Mouse (Mus musculus): ENCODE measurements at regions not wholly inside any gene's neighbourhood (a gene's known extent, or its start where the extent isn't known, plus 50 kb on each side); places are given as distances from the start of the nearest gene placed in this dataset.

DNA sequence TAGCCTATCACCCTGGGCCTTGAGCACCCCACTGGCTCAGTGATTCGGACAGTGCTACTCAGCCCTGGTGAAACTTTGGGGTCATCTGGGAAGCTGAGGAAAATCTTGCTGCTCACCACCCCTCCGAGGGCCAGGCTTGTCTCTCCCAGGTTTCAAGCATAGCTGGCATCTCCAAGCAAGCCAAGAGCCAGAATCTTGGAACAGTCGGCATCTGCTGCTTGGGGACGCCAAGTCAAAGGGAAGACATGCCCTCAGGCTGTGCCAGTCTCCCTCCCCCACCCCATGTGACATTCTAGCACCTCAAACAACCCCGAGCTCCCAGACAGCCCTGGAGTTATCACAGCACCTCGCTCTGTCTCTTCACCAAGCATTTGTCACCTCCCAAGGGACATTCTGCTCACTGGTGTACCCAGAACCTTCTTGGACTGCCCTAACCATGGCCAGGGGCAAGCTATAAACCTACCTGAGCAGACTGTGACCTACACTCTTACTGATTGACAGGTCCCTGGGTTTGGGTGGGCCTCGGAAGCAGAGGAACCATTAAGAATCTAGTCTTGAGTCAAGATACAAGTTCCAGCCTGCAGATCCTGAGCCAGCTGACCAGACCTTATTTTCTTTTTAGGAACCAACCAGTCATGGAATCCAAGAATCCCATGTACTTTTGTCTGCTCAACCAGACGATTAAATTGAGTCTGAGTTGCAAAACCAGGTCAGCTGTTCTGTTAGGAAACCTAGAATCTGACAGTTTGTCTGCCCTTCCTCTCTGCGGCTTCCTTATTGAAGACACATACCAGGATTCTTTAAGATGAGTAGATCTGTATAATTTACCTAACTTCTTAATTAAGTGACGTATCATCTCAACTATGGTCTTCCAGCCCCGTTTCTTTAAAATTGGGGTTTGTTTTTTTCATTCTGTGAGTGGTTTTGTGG, 83.0 kb upstream of the Otos start:
- DNase-seq (ENCODE audit: low spot score in 2 of 2) = no peak

DNA sequence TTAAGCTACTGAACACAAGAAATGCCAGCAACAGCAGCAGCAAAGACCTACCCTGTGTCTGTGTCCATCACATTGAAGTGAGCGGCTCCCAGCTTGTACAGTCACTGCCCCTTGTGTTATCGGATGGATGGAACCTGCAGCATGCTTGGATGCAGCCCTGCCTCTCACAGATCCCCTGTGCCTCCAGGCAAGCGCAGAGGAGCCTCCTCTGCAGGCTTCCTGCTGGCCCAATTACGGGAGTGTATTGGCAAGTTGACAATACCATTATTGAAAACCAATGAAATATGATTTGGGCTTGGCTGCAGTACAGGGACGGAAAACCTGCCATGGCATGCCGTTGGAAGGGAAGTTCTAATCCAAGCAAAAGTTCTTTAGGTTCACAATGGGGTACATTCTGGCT, 81.9 kb upstream of the Otos start:
- no peak for DNase-seq (ENCODE audit: low spot score in 2 of 2)

DNA sequence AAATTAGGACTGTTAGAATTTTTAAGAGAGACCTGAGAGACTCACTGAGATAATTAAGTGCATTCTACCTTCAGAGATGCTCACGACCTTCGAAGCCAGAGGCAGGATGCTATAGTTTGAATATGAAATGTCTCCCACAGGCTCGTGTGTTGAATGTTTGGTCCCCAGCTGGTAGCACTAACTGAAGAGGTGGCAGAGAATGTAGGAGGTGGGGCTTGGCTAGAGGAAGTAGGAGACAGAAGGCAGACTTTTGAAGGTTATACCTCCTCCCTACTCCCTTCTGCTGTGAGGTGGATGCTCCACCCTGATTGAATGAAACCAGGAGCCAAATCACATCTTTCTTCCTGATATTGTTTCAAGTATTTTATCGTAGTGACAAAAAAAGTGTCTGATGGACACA, 79.3 kb upstream of the Otos start:
- peak; percentile 37 to 39 for DNase-seq (ENCODE audit: low spot score in 2 of 2)

DNA sequence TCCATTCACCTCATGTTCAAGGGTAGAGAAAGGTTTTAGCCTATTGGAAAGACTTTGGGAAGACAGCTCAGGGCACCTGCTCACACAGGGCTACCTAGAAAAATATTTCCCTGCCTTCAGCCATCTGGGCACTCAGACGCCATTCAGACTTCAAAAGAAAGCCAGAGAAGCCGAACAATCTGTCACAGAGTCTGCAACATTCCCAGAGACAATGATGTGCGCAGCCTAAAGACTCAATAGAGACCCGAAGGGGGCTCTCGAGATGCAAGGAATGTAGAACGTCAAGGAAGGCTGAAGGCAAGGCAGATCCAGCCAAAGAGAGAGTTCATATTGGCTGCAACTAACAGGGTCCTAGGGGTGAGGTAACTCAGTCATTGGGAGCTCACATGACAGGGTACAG, 78.7 kb upstream of the Otos start:
- no peak for DNase-seq (ENCODE audit: low spot score in 2 of 2)

DNA sequence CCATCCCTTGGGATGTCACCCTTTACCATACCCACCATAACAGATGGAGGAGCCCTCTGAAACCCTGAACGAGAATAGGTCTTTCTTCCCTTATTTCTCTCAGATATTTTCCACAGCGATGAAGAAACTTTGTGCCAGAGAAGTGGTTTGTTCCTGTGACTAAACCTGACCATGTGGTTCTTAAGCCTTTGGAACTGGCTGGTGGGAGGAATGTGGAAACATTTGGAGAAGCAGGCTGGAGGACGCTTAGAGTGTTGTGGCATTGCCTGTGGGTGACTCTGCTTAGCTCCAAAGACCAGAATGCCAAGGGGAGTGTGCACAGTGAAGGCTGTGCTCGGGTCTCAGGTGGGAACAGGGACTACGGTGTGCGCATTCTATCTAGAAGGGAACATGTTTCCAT, 77.7 kb upstream of the Otos start:
- peak; percentile 41 to 46 for DNase-seq (ENCODE audit: low spot score in 2 of 2)

DNA sequence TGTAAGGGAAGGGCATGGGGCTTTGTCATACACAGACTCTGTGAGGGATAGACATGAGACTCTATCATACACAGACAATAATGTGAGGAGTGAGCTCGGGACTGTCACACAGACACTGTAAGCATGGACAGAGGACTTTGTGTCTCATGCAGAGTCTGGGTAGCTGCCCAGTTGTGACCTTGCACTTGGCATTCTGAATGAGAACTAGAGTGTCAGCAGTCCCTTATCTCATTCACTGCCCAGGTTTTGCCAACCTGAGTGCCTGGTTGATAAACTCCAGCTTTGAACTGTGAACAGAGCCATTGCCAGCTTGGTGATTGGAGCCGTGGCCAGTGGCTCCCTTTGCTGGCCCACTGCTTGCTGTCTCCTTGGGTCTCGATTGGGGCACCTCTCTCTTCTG, 75.5 kb upstream of the Otos start:
- DNase-seq (ENCODE audit: low spot score in 2 of 2) = no peak

DNA sequence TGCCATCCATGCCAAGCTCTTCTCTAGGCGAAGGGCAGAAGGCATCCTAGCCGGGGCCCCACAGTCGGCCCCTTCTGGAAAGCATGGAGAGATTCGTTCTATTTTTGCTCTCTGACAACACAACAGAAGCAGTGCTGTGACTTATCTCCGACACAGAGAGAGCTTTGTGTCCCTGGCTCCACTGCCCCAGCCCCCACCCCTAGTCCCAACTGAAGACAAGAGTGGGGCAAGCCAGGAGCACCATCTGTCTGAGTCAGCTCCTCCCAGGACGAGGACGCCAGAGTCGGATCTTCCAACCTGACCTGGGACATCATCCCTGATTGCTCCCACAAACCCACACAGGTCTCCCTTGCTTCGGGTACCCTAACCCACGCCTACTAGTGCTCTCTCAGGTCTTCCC, 71.9 kb upstream of the Otos start:
- DNase-seq (ENCODE audit: low spot score in 2 of 2) = no peak

DNA sequence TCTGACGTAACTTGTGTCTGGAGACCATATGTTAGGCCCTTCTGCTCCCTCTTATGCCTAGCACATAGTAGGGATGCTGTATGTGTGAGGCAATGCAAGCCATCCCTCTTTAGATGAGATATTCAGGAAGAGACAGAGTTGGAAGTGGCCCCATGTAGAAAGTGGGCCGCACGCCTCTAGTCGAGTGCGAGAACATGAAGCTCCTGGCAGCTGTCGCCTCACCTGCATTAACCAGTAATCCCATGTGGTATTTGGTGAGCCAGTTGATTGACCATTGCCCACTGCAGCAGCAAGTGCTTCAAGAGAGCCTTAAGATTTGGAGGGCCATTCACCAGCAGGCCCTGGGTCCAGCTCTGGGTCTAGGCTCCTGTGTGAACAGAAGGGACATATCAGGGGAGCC, 71.2 kb upstream of the Otos start:
- DNase-seq (ENCODE audit: low spot score in 2 of 2) = no peak

DNA sequence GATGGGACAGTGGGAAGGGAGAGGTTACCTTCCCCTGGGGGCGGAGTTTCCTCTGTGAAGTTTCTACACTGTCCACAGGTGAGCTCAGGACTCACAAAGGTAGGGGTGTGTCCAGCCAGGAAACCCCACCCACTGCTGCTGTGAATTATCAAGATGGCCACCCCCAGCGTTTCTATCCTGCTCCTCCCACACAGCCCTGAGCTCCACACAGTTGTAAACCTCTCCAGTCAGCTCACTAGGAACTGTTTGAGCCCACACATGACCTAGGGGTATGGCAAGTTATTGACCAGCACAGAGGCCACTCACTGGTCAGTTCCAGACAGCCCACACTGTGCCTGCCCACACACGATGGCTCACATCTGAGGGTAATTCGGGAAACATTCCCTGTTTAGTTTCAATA, 69.5 kb upstream of the Otos start:
- DNase-seq (ENCODE audit: low spot score in 2 of 2) = no peak

DNA sequence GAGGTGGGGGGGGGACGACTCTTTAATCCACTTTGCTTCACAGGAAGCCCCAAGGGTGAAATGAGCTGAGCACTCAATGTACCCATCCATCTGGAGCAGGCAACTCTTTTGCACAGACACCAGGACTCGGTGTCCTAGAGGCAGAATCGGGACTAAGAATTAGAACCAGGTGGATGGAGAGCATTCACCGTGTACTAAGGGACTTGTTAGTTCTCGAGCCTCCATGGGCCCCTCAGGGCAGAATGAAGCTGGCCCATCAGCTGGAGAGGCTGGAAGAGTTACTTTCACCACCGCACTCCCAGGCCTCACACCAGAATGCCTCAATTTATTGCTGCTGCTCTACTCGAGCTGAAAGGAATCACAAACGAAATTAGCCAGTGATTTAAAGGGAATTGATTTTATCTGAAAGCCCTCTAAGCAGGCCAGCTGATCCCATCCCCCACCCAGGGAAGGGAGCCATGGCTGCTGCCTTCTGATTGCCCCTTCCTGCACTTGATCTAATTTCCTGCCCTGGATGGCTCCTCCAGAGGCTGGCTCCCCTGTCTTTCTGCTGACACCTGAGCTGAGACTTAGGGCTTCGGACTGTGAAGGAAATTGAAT, 66.2 kb upstream of the Otos start:
- DNase-seq (ENCODE audit: low spot score in 2 of 2) = no peak

DNA sequence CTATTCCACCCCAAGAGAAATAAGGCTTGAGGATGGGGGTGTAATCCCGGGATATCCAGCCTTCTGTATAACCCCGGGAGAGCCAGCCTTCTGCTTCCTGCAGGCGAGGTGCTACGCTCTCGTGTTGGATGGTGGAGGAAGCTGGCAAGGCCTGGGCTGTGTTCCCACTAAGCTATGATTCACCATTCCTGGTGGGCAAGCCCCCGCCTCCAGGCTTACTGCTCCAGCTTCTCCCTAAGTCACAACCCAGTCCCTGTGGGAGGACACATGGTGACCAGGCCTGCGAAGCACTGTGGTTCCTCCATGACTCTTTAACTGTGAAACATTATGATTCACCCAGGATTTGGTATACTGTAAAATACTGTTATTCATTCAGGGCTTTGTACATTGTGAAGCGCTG, 63.7 kb upstream of the Otos start:
- DNase-seq (ENCODE audit: low spot score in 2 of 2) = peak; percentile 58 to 67

DNA sequence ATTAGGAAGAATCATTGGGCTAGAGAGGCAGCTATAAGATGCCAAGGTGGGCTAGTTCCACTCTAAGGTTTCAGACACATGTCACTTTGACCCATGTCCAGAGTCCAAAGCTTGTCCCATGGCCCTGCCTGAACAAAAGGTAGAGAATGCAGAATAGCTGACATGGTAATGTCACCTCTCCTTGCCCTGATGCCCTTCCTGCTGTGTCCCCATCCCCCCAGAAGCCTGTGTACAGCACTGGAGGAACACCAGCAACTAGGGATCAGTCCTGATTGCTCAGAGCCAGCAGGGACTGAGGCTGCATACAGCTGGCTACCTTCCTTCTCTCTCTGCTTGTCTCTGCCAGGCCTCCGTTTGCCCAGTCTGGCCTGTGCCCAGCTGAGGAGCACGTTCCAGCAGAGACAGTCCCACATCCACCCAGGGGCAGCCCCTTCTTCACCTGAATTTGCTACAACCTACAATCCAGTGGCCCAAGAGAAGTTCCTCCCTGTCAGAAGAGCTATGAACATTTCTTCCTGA, 61.7 kb upstream of the Otos start:
- DNase-seq (ENCODE audit: low spot score in 2 of 2) = no peak

DNA sequence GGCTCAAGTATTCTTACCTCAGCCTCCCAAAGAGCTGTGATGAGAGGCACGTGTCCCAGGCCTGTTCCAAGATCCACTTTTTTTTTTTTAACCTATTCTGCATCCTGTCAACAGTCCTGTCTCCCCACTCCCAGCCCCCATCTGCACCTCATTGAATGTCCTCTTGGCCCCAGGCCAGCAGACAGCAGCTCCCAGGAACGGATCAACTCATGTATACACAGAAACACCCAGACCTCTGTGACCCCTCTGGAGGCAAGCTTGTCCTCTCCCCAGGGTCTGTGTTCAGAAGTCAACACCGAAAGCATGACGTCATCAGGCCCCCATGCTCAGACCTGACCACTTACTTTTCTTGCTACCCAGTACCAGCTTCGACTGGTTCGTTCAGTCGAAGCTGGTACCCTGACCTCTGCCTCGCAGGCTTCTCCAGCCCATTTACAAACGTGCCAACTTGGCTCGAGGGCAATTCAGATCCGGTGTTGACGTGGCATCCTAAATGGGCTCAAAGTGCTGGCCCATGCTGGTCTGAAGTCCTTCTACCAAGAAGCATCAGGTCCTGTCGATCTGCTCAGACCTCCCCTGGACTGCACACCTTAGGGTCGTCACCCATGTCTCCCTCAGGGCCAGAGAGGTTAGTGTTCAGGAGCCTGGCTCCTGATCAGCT, 60.7 kb upstream of the Otos start:
- DNase-seq (ENCODE audit: low spot score in 2 of 2) = no peak

DNA sequence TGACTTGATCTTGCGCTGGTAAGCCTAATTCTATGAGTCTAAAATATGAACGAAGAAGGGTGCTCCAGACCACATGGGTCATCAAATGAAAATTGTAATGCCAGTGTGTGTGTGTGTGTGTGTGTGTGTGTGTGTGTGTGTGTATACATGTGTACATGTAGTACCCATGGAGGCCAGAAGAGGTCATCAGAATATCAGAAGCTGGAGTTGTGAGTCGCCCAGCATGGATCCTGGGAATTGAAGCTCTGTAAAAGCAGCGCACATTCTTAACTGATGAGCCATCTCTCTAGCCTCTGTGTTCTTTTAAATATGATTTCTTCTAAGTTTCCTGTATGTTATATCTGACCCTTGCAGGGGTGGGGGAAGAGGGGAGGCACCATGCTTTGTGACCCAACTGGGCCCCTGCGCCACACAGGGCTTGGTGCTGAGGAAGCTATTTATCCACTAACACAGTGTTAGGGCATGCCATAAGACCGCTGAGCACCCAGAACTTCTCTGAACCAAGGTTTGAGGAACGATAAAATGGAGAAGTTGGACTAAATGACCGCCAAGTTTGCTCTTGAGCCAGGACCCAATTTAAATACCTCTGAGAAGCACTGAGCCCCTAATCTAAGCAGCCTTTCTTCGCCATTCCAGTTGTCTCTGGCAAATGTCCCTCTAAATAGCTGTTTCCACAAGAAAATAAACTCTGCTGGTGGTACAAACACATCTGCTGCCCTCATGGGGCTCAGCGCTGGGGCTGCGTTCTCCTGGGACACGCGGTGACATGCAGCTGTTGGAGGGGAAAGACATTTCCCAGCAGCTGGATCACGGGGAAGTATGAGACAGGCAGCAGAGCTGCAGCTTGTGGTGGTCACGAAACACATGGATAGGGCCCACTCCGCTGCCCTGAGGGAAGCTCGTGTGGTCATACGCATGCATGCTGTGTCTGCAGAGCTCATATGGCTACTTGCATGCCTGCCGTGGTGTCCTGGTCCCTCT, 59.6 kb upstream of the Otos start:
- DNase-seq (ENCODE audit: low spot score in 2 of 2) = no peak

DNA sequence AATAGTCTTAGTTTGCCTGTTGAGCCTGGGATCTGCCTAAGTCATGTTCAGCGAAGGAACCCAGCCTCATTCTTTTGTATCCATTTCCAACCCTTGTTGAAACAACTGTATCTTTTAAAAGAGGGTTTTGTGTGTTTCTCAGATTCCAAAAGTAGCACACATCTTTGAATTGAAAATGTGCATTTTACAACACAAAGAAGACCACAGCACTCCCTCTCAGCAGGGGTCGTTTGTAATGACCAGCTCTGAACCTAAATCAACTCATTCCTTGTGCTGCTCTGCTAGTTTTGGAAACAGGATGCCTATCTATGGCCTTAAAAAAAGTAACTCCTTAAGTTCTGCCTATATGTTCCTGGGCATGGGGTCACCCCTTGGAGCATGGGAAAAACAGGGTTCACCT, 58.8 kb upstream of the Otos start:
- DNase-seq (ENCODE audit: low spot score in 2 of 2) = no peak

DNA sequence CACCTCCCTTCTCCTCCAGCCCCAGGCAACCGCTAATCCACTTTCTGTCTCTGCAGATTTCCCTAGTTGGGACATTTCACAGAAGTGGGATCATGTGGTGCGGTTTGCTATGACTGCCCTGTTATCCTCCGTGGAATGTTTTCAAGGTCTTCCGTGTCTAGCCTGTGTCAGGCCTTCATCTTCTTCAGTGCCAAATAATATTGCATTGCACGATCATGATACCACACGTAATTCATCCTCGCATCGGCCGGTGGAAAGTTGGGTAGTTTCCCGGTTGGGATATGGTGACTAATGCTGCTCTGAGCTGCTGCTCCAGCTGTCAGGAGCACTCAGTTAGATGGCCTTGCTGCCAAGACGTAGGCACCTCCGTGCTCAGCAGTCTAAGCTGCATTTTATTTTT, 55.3 kb upstream of the Otos start:
- no peak for DNase-seq (ENCODE audit: low spot score in 2 of 2)

DNA sequence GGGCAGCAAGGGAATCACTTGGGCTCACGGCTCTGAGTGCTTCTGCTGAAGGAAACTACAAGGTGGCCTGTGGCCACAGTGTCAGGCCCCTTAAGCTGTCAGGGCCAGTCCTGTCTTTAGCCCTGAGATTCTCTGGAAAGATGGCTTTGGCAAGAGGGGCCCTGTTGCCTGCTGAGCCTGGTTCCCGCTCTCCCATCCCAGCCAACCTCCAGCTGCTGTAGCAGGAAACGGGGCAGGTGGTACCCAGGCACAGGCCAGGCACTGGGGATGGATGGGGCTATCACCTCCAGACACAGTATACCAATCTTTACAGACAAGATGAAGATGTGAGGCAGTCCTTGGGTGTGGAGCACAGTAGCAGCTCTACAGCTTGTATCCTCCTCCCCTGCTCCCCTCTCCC, 54.6 kb upstream of the Otos start:
- no peak for DNase-seq (ENCODE audit: low spot score in 2 of 2)

DNA sequence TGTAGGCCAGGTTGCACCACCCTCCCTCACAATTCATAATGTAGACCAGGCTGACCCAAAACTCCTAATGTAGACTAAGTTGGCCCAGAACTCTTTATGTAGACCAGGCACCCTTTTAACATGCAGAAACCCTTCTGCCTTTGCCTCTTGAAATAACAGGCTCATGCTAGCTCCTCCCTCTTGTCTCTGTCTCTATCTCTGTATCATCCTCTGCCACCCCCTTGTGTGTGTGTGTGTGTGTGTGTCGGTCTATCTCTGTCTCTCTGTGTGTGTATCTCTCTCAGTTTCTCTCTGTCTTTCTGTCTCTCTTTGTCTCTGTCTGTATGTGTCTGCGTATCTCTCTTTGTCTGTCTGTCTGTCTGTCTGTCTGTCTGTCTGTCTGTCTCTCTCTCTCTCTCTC, 51.5 kb upstream of the Otos start:
- DNase-seq (ENCODE audit: low spot score in 2 of 2) = no peak

DNA sequence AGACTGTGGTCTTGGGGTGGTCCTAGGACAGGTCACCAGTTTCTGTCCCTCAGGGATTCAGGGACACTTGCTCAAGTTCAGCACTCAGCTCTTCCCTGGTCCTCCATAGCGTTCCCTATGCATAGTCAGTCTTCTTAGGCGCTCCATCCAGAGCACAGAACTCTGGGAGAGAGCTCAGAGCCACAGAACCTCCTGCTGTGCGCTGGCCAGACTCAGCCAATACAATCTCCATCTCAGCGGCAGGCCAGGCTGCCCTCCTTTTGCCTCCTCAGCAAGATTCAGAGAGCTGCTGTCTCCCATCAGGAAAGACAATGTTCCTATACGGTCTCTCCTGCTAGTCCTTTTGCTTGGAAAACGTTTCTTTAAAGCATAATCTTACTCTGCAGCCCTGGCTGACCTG, 51.1 kb upstream of the Otos start:
- no peak for DNase-seq (ENCODE audit: low spot score in 2 of 2)

DNA sequence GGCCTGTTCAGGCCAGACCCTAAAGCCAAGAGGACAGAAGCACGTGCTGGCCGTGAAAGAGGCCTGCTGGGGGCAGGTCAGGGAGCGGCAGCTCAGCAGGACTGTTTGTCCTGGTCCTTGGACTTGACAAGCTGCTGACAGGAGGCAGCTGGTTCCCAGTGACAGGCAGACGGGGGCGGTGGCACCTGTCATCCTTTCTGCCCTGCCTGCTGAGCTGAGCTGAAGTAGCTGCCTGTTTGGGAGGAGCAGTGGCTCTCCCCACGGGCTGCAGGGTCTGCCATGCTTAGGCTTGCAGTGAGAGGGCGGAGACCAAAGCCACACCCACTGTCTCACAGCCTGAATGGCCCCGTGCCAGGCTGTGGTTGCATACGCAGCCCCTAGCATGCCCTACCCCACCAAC, 50.4 kb upstream of the Otos start:
- DNase-seq (ENCODE audit: low spot score in 2 of 2) = peak; percentile 31 to 43

DNA sequence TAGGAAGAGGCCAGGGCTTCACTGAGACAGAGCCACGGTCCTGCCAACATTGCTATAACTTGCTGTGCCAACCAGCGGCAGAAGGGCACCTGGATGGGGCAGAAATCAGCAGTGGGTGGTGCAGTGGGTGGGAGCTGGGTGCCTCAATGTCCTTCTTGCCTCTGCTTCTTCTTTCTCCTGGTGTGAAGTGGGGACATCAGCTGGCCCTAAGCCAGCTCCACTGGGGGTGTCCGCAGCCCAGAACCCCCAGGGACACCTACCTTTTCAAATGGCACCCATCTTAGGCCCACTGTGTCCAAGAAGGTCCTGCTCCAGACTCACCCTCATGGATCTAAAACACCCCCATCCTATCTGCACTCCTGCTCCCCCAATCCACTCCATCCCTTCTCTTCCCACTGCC, 49.9 kb upstream of the Otos start:
- no peak for DNase-seq (ENCODE audit: low spot score in 2 of 2)
